Mouse (Mus musculus) megakaryocyte progenitor cell, adult 5-6 weeks (primary cell): ENCODE data around the gene Man2a1. TPM values are rescaled to one million over a fixed set of nuclear protein-coding genes. Genes with fewer than 3 reads are reported as not detected.
A peak's percentile ranks its signal among the peaks of the same experiment; 100 is the strongest.

Experiments used
- ATAC-seq: replicated peaks from 2 replicates; pipeline ENCODE4 v1.8.0; 2016; ENCODE audit warnings: mild to moderate bottlenecking, moderate TSS enrichment, inconsistent platforms; ENCODE audit not compliant: poor library complexity
- total RNA-seq, 2 experiments: library from RNA; stranded (forward) in 1 of 2; stranded (reverse) in 1 of 2; fragments of 157-497, 149-512 nt in 1 of 2; fragments of 200-1000 nt in 1 of 2; gene quantifications; 2 replicates each; pipeline versions ENCODE4 v1.2.3 to v1.2.4; 2015 to 2017

Man2a1 gene
- total RNA-seq, 2 experiments from 2014 or later = 31.5 to 35.3 TPM

GRCm38 (mm10) chr17:64622352-64622886 lies 21.9 kb downstream of the Man2a1 start:
- ATAC-seq = peak; percentile 68

- ATAC-seq = no peak
Observed at GRCm38 (mm10) chr17:64624439-64624838, 23.9 kb downstream of the Man2a1 start.

- ATAC-seq = no peak
Observed at GRCm38 (mm10) chr17:64628796-64629195, 28.3 kb downstream of the Man2a1 start.

- ATAC-seq = no peak
Observed at GRCm38 (mm10) chr17:64629486-64629885, 28.9 kb downstream of the Man2a1 start.

GRCm38 (mm10) chr17:64630506-64630905 lies 30.0 kb downstream of the Man2a1 start:
- no peak for ATAC-seq

- no peak for ATAC-seq
Observed at GRCm38 (mm10) chr17:64637868-64638537, 37.5 kb downstream of the Man2a1 start.

GRCm38 (mm10) chr17:64641376-64641775 lies 40.8 kb downstream of the Man2a1 start:
- no peak for ATAC-seq

- ATAC-seq = no peak
Observed at GRCm38 (mm10) chr17:64643644-64644043, 43.1 kb downstream of the Man2a1 start.

GRCm38 (mm10) chr17:64644888-64645605 lies 44.5 kb downstream of the Man2a1 start:
- no peak for ATAC-seq

- no peak for ATAC-seq
Observed at GRCm38 (mm10) chr17:64647396-64647795, 46.9 kb downstream of the Man2a1 start.

- ATAC-seq = no peak
Observed at GRCm38 (mm10) chr17:64650702-64651101, 50.2 kb downstream of the Man2a1 start.

- no peak for ATAC-seq
Observed at GRCm38 (mm10) chr17:64653621-64654020, 53.1 kb downstream of the Man2a1 start.

- peak; percentile 78 for ATAC-seq
Observed at GRCm38 (mm10) chr17:64659682-64660081, 59.1 kb downstream of the Man2a1 start.

GRCm38 (mm10) chr17:64666518-64666917 lies 66.0 kb downstream of the Man2a1 start:
- no peak for ATAC-seq

- peak; percentile 95 for ATAC-seq
Observed at GRCm38 (mm10) chr17:64668504-64668903, 68.0 kb downstream of the Man2a1 start.

GRCm38 (mm10) chr17:64674401-64674800 lies 73.9 kb downstream of the Man2a1 start:
- ATAC-seq = no peak

- ATAC-seq = peak; percentile 78
Observed at GRCm38 (mm10) chr17:64674980-64675379, 74.4 kb downstream of the Man2a1 start.

GRCm38 (mm10) chr17:64676735-64677469 lies 76.4 kb downstream of the Man2a1 start:
- ATAC-seq = no peak

- ATAC-seq = no peak
Observed at GRCm38 (mm10) chr17:64681461-64681860, 80.9 kb downstream of the Man2a1 start.

GRCm38 (mm10) chr17:64681927-64682326 lies 81.4 kb downstream of the Man2a1 start:
- ATAC-seq = no peak

- peak; percentile 48; the same call in 1 of the 2 replicates for ATAC-seq
Observed at GRCm38 (mm10) chr17:64684088-64684487, 83.6 kb downstream of the Man2a1 start.
